Mouse (Mus musculus) hindbrain, postnatal 0 days (tissue): ENCODE measurements around the gene Tas1r2. TPM values are rescaled to one million over a fixed set of nuclear protein-coding genes. Genes with fewer than 3 reads are reported as not detected.

Source experiments
- ATAC-seq: fragments of 200-750 bp; cut with Nextera tagmentation; 2 replicates; pipeline ENCODE4 v1.8.0; 2017; ENCODE audit warnings: mild to moderate bottlenecking, moderate TSS enrichment, moderate library complexity
- DNase-seq: peaks from one replicate; pipeline ENCODE4 v3.0.0-alpha.2; 2015; ENCODE audit warnings: low spot score
- H3K27ac ChIP-seq: fragments of 300-500 bp; sonication (generic); 2 replicates; pipeline ENCODE4 v1.5.1; 2014; ENCODE audit warnings: mild to moderate bottlenecking
- H3K27me3 ChIP-seq: fragments of 300-500 bp; sonication (generic); 2 replicates; pipeline ENCODE4 v1.6.1; 2014; ENCODE audit warnings: low read length, mixed read lengths; ENCODE audit not compliant: insufficient read depth
- H3K36me3 ChIP-seq: fragments of 300-500 bp; sonication (generic); 2 replicates; pipeline ENCODE4 v1.6.1; 2014; ENCODE audit warnings: low read length, mixed read lengths; ENCODE audit not compliant: insufficient read depth
- H3K4me1 ChIP-seq: fragments of 300-500 bp; sonication (generic); 2 replicates; pipeline ENCODE4 v1.6.1; 2014; ENCODE audit warnings: antibody characterized with exemption, low read length, mixed read lengths; ENCODE audit not compliant: insufficient read depth
- H3K4me2 ChIP-seq: fragments of 300-500 bp; sonication (generic); 2 replicates; pipeline ENCODE4 v1.6.1; 2014; ENCODE audit warnings: low read depth, mild to moderate bottlenecking, low read length, moderate library complexity, mixed read lengths
- H3K4me3 ChIP-seq: fragments of 300-500 bp; sonication (generic); 2 replicates; pipeline ENCODE4 v1.5.1; 2014; ENCODE audit warnings: low read length
- H3K9ac ChIP-seq: fragments of 300-500 bp; sonication (generic); replicated peaks from 2 replicates; pipeline ENCODE4 v1.6.1; 2014; ENCODE audit warnings: mild to moderate bottlenecking, low read length, moderate library complexity, mixed read lengths
- H3K9me3 ChIP-seq: fragments of 300-500 bp; sonication (generic); 2 replicates; pipeline ENCODE4 v1.6.1; 2016; ENCODE audit warnings: low read length, mixed read lengths
- CTCF ChIP-seq: IDR thresholded peaks from 2 replicates; pipeline ENCODE4 v1.5.1; 2016; ENCODE audit warnings: antibody characterized with exemption, control low read depth, low read depth
- WGBS: fragments of 180-500 bp; shearing (Covaris S2); extraction: QIAGEN DNeasy Blood & Tissue Kit; methylation state at CpG from one replicate; pipeline ENCODE4 v1.1.7; 2014; 5-methylcytosine and 5-hydroxymethylcytosine counted together
- polyA plus RNA-seq: library from polyadenylated mRNA; unstranded; fragments of >200 nt; fragmentation: Nextera tagmentation; extraction: Ambion mirVana; gene quantifications from 2 replicates; pipeline ENCODE4 v1.2.1, GENCODE M21; 2015
- total RNA-seq: library from RNA; depleted of rRNA; stranded (reverse); fragments of >200 nt; gene quantifications from 2 replicates; pipeline ENCODE4 v1.2.3, GENCODE M21; 2014

Tas1r2 gene
- total and polyA plus RNA-seq, 2 experiments from 2014 or later, result not detected

DNA sequence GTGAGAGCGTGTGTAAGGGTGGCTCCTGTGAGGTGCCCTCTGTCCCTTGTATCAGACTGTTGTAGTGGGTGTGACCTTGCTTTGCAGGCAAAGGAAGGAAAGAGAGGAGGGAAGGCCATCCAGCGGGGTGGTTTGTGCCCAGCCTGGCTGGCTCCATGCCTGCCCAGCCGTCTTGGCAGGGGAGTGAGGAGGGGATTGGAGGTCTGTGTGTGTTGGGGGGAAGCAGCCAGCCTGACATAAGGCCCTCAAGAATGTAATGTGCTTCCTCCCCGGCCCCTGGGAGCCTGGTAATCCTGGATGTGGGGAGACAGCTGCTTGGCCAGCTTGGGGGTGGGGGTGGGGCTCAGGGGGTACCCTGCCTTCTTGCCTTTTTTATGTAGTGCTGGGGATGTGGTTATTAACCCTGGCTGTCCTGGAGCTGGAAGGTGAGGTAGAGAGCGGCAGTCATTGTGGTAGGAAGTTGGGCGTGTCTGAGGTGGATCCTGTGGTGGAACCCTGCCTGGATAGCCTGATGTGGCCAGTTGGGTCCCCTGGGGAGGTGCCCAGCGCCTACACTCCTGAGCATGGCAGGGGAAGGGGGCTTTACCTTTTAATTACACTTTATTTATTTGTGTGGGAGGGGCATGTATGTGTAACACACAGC lies 36.4 kb downstream of the Tas1r2 start:
- H3K9me3 ChIP-seq, result no peaks in the 10 kb centered on the region
- H3K4me2 ChIP-seq, result no peak overlapping the region
- DNase-seq (peak; percentile 61), ATAC-seq (peak; percentile 50; the same call in 1 of the 2 replicates)
- no peak overlapping the region for H3K27ac ChIP-seq
- H3K9ac ChIP-seq, result no peak overlapping the region
- H3K36me3 ChIP-seq, result no peaks in the 10 kb centered on the region
- H3K4me1 ChIP-seq, result peaks cover 5% of the 10 kb centered on the region; the same call in 1 of the 2 replicates
- H3K27me3 ChIP-seq, result no peaks in the 10 kb centered on the region
- H3K4me3 ChIP-seq, result no peak overlapping the region
- WGBS, result 41% methylated on average over 7 of the region's 7 CpGs
- no peak for TF ChIP-seq CTCF

DNA sequence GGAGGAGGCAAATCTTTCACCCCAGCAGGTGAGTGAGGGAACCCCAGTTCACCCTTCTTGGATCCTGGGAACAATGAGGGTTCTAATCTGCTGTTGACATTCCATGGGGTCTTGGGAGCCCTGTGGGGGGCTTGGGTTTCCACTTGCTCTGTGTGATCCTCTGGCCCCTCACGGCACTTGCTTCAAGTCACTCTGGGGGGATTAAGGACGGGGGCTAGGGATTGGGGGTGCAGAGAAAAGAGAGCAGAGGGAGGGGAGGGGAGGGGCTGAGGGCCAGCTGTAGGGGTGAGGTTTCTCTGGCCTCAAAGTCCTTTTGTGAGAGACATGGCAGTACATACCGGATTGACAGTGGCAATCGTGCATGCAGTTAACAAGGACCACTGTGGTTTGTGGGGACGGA lies 40.0 kb downstream of the Tas1r2 start:
- Histone ChIP-seq H3K4me1 (peaks cover 5% of the 10 kb centered on the region; the same call in 1 of the 2 replicates), H3K4me2 (no peak overlapping the region), H3K36me3 (no peaks in the 10 kb centered on the region), H3K4me3 (no peak overlapping the region), H3K27me3 (no peaks in the 10 kb centered on the region), H3K27ac (no peak overlapping the region), H3K9me3 (no peaks in the 10 kb centered on the region), H3K9ac (no peak overlapping the region)
- TF ChIP-seq CTCF, result no peak
- WGBS, result 39% methylated on average over 5 of the region's 5 CpGs
- DNase-seq (no peak), ATAC-seq (no peak)

GRCm38 (mm10) chr4:139697755-139698154 lies 44.4 kb downstream of the Tas1r2 start:
- no peaks in the 10 kb centered on the region for H3K4me1 ChIP-seq
- H3K27me3 ChIP-seq, result no peaks in the 10 kb centered on the region
- no peaks in the 10 kb centered on the region for H3K36me3 ChIP-seq
- H3K9ac ChIP-seq, result 0 out of 2 replicates have a peak overlapping the region, but pooled peaks have one; percentile 21
- H3K27ac ChIP-seq, result no peak overlapping the region
- no peak for TF ChIP-seq CTCF
- no peak for DNase-seq
- WGBS, result 18% methylated on average over 9 of the region's 9 CpGs
- no peaks in the 10 kb centered on the region for H3K9me3 ChIP-seq
- no peak overlapping the region for H3K4me3 ChIP-seq
- ATAC-seq, result no peak
- no peak overlapping the region for H3K4me2 ChIP-seq

DNA sequence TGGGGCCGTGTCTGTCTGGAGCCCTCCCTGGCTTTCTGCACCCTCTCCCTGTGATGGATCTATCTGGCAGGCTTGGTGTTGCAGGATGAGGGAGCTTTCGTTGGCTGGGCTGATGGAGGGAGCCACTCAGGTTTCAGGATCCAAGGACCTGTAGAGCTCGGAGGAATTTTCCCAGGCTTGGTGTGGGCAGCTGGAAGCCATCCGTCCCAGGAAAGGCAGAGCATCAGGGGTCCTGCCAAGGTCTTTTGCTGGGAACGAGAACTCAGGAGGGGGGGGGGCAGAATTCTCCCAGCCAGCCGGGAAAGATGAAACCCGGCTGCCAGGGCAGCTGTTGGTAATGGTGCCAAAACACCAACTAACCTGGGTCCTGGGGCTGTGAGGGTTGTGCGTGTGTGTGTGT lies 45.3 kb downstream of the Tas1r2 start:
- 50% methylated on average over 8 of the region's 8 CpGs for WGBS
- no peak overlapping the region for H3K4me2 ChIP-seq
- TF ChIP-seq CTCF, result no peak
- H3K9ac ChIP-seq, result no peak overlapping the region
- H3K4me3 ChIP-seq, result no peak overlapping the region
- H3K27me3 ChIP-seq, result no peaks in the 10 kb centered on the region
- H3K27ac ChIP-seq, result no peak overlapping the region
- ATAC-seq, result no peak
- no peak for DNase-seq
- H3K9me3 ChIP-seq, result no peaks in the 10 kb centered on the region
- no peaks in the 10 kb centered on the region for H3K36me3 ChIP-seq
- no peaks in the 10 kb centered on the region for H3K4me1 ChIP-seq

DNA sequence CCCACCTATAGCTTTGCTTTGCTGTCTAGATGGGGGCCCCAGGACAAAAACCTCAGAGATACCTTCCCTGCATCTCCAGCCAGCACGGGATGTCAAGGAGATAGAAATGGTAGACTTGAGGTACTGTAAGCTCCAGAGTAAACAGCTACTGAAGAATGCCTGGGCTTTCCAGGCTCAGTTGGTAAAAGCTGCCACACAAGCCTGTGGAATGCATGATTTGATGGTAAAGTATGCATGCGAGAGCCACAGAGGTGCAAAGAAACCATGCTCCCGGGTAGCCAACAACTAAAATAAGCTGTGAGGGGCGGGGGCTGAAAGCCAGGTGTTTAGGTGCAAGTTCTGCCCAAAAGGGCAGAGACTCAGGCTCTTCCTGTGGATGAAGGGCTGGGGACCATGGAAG lies 49.6 kb downstream of the Tas1r2 start:
- TF ChIP-seq CTCF, result no peak
- Histone ChIP-seq H3K4me2 (no peak overlapping the region), H3K27me3 (no peaks in the 10 kb centered on the region), H3K27ac (no peak overlapping the region), H3K36me3 (no peaks in the 10 kb centered on the region), H3K9ac (no peak overlapping the region), H3K4me3 (no peak overlapping the region), H3K4me1 (no peaks in the 10 kb centered on the region), H3K9me3 (no peaks in the 10 kb centered on the region)
- 71% methylated on average over 4 of the region's 4 CpGs for WGBS
- DNase-seq (no peak), ATAC-seq (no peak)

GRCm38 (mm10) chr4:139703468-139703867 lies 50.1 kb downstream of the Tas1r2 start:
- Histone ChIP-seq H3K4me1 (no peaks in the 10 kb centered on the region), H3K27ac (no peak overlapping the region), H3K27me3 (no peaks in the 10 kb centered on the region), H3K4me3 (no peak overlapping the region), H3K4me2 (no peak overlapping the region), H3K9me3 (no peaks in the 10 kb centered on the region), H3K36me3 (no peaks in the 10 kb centered on the region), H3K9ac (no peak overlapping the region)
- WGBS, result 82% methylated on average over 11 of the region's 11 CpGs
- peak; percentile 40 for TF ChIP-seq CTCF
- ATAC-seq, result no peak
- DNase-seq, result no peak

- H3K9me3 ChIP-seq, result no peaks in the 10 kb centered on the region
- H3K4me1 ChIP-seq, result no peaks in the 10 kb centered on the region
- WGBS, result 82% methylated on average over 5 of the region's 5 CpGs
- H3K9ac ChIP-seq, result no peak overlapping the region
- H3K27ac ChIP-seq, result no peak overlapping the region
- no peak overlapping the region for H3K4me2 ChIP-seq
- no peaks in the 10 kb centered on the region for H3K27me3 ChIP-seq
- H3K36me3 ChIP-seq, result no peaks in the 10 kb centered on the region
- DNase-seq (no peak), ATAC-seq (no peak)
- H3K4me3 ChIP-seq, result no peak overlapping the region
- no peak for TF ChIP-seq CTCF
Observed at GRCm38 (mm10) chr4:139705986-139706385, 52.6 kb downstream of the Tas1r2 start.
